Mouse (Mus musculus): ENCODE data around the gene Olfr427.

DNA sequence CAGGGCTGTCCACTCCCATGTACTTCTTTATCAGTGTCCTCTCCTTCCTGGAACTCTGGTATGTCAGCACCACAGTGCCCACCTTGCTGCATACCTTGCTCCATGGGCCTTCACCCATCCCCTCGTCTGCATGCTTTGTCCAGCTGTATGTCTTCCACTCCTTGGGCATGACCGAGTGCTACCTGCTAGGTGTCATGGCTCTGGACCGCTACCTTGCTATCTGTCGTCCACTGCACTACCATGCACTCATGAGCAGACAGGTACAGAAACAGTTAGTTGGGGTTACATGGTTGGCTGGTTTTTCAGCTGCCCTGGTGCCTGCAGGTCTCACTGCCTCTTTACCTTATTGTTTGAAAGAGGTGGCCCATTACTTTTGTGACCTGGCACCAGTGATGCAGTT is 46.2 kb upstream of the Olfr427 start:
- no peak for TF ChIP-seq CTCF (IDR thresholded peaks at IDR 0.05; ENCODE audit: low read depth, low read length)
- no peak for TF ChIP-seq TAL1 (conservative IDR thresholded peaks at IDR 0.05; ENCODE audit: low read depth, low read length)
- TF ChIP-seq GATA2 (IDR thresholded peaks at IDR 0.05; ENCODE audit: borderline replicate concordance, low read depth, low read length) = no peak
- TF ChIP-seq GATA1 (IDR thresholded peaks at IDR 0.05; ENCODE audit: borderline replicate concordance, low read length) = no peak

Measured in G1E (cell line).